Mouse (Mus musculus): Measurements from ENCODE around the gene Gm20388. TPM values are rescaled to one million over a fixed set of nuclear protein-coding genes. Genes with fewer than 3 reads are reported as not detected.

The Gm20388 gene
- total and polyA plus RNA-seq, 2 experiments from 2014 or later, result 51.3 TPM; not detected in 1

- WGBS, result 88% methylated on average over 3 of the region's 3 CpGs
- ATAC-seq, result no peak
- peak; percentile 52 for TF ChIP-seq CTCF (IDR thresholded peaks at IDR 0.05; ENCODE audit: low read depth)
Observed at GRCm38 (mm10) chr8:122124326-122124725, 2213.7 kb downstream of the Gm20388 start.

GRCm38 (mm10) chr8:122126659-122127058, 2216.0 kb downstream of the Gm20388 start:
- TF ChIP-seq CTCF (IDR thresholded peaks at IDR 0.05; ENCODE audit: low read depth), result no peak
- ATAC-seq, result no peak
- Histone ChIP-seq H3K27me3 (ENCODE audit: insufficient read depth, low read length) (no peaks in the 10 kb centered on the region), H3K4me1 (ENCODE audit: insufficient read depth) (no peaks in the 10 kb centered on the region), H3K36me3 (ENCODE audit: insufficient read depth) (no peaks in the 10 kb centered on the region), H3K9ac (no peak overlapping the region), H3K27ac (ENCODE audit: low read depth, low read length) (no peak overlapping the region), H3K4me3 (ENCODE audit: low read depth, low read length) (no peak overlapping the region), H3K4me2 (ENCODE audit: low read depth) (no peak overlapping the region), H3K9me3 (ENCODE audit: low read length) (peaks cover 3% of the 10 kb centered on the region; the same call in 1 of the 2 replicates)
- 72% methylated on average over 8 of the region's 8 CpGs for WGBS
- DNase-seq, result no peak

More at GRCm38 (mm10) chr8:122124326-122124725, 2213.7 kb downstream of the Gm20388 start:
- no peak for DNase-seq
- Histone ChIP-seq H3K27ac (ENCODE audit: low read depth, low read length) (no peak overlapping the region), H3K4me1 (ENCODE audit: insufficient read depth) (no peaks in the 10 kb centered on the region), H3K9ac (no peak overlapping the region), H3K4me2 (ENCODE audit: low read depth) (no peak overlapping the region), H3K27me3 (ENCODE audit: insufficient read depth, low read length) (no peaks in the 10 kb centered on the region), H3K9me3 (ENCODE audit: low read length) (peaks cover 3% of the 10 kb centered on the region; the same call in 1 of the 2 replicates), H3K4me3 (ENCODE audit: low read depth, low read length) (no peak overlapping the region), H3K36me3 (ENCODE audit: insufficient read depth) (no peaks in the 10 kb centered on the region)

- Histone ChIP-seq H3K9me3 (ENCODE audit: low read length) (no peaks in the 10 kb centered on the region), H3K27ac (ENCODE audit: low read depth, low read length) (no peak overlapping the region), H3K4me3 (ENCODE audit: low read depth, low read length) (no peak overlapping the region), H3K4me2 (ENCODE audit: low read depth) (no peak overlapping the region), H3K36me3 (ENCODE audit: insufficient read depth) (no peaks in the 10 kb centered on the region), H3K27me3 (ENCODE audit: insufficient read depth, low read length) (no peaks in the 10 kb centered on the region), H3K4me1 (ENCODE audit: insufficient read depth) (no peaks in the 10 kb centered on the region), H3K9ac (no peak overlapping the region)
- WGBS, result 75% methylated on average over 3 of the region's 3 CpGs
- ATAC-seq (no peak), DNase-seq (no peak)
- TF ChIP-seq CTCF (IDR thresholded peaks at IDR 0.05; ENCODE audit: low read depth), result no peak
Observed at GRCm38 (mm10) chr8:122134121-122134529, 2223.5 kb downstream of the Gm20388 start.

GRCm38 (mm10) chr8:122135494-122135893, 2224.9 kb downstream of the Gm20388 start:
- Histone ChIP-seq H3K9me3 (ENCODE audit: low read length) (no peaks in the 10 kb centered on the region), H3K4me1 (ENCODE audit: insufficient read depth) (no peaks in the 10 kb centered on the region), H3K4me3 (ENCODE audit: low read depth, low read length) (no peak overlapping the region), H3K27me3 (ENCODE audit: insufficient read depth, low read length) (no peaks in the 10 kb centered on the region), H3K4me2 (ENCODE audit: low read depth) (no peak overlapping the region), H3K27ac (ENCODE audit: low read depth, low read length) (no peak overlapping the region), H3K9ac (no peak overlapping the region), H3K36me3 (ENCODE audit: insufficient read depth) (no peaks in the 10 kb centered on the region)
- 80% methylated on average over 5 of the region's 5 CpGs for WGBS
- TF ChIP-seq CTCF (IDR thresholded peaks at IDR 0.05; ENCODE audit: low read depth), result no peak; the same call in 1 of the 2 replicates
- no peak for DNase-seq
- ATAC-seq, result no peak

- H3K27ac ChIP-seq (ENCODE audit: low read depth, low read length), result no peak overlapping the region
- DNase-seq (no peak), ATAC-seq (no peak)
- no peak overlapping the region for H3K9ac ChIP-seq
- H3K4me3 ChIP-seq (ENCODE audit: low read depth, low read length), result no peak overlapping the region
- TF ChIP-seq CTCF (IDR thresholded peaks at IDR 0.05; ENCODE audit: low read depth), result peak; percentile 63
- no peaks in the 10 kb centered on the region for H3K4me1 ChIP-seq (ENCODE audit: insufficient read depth)
- H3K4me2 ChIP-seq (ENCODE audit: low read depth), result no peak overlapping the region
- no peaks in the 10 kb centered on the region for H3K27me3 ChIP-seq (ENCODE audit: insufficient read depth, low read length)
- H3K36me3 ChIP-seq (ENCODE audit: insufficient read depth), result no peaks in the 10 kb centered on the region
- WGBS, result 58% methylated on average over 5 of the region's 5 CpGs
- no peaks in the 10 kb centered on the region for H3K9me3 ChIP-seq (ENCODE audit: low read length)
Observed at GRCm38 (mm10) chr8:122139784-122140183, 2229.1 kb downstream of the Gm20388 start.

DNA sequence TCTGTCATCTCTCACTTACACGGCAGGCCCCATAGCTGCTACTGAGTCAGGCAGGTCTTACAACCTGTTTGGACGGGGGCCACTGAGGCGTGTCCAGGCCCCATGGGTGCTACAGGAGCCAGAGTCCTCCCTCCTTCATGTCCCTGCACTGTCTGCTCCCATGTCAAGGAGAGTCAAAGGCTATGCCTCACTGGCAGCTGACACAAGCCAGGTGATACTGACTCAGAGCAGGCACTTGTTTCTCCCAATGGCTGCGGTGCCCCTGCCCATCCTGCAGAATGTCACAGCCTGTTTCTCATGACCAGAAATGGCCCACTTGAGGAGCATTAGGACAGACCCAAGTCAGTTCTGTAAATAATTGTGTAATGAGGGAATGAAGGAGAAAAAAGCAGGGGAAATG, 2229.8 kb downstream of the Gm20388 start:
- ATAC-seq, result no peak
- Histone ChIP-seq H3K9me3 (ENCODE audit: low read length) (no peaks in the 10 kb centered on the region), H3K36me3 (ENCODE audit: insufficient read depth) (no peaks in the 10 kb centered on the region), H3K27me3 (ENCODE audit: insufficient read depth, low read length) (no peaks in the 10 kb centered on the region), H3K4me2 (ENCODE audit: low read depth) (no peak overlapping the region), H3K9ac (no peak overlapping the region), H3K27ac (ENCODE audit: low read depth, low read length) (no peak overlapping the region), H3K4me1 (ENCODE audit: insufficient read depth) (no peaks in the 10 kb centered on the region), H3K4me3 (ENCODE audit: low read depth, low read length) (no peak overlapping the region)
- WGBS, result 92% methylated on average over 4 of the region's 4 CpGs
- DNase-seq, result no peak
- TF ChIP-seq CTCF (IDR thresholded peaks at IDR 0.05; ENCODE audit: low read depth), result no peak

- ATAC-seq (no peak), DNase-seq (no peak)
- Histone ChIP-seq H3K27ac (ENCODE audit: low read depth, low read length) (no peak overlapping the region), H3K4me1 (ENCODE audit: insufficient read depth) (no peaks in the 10 kb centered on the region), H3K9me3 (ENCODE audit: low read length) (no peaks in the 10 kb centered on the region), H3K4me2 (ENCODE audit: low read depth) (no peak overlapping the region), H3K36me3 (ENCODE audit: insufficient read depth) (no peaks in the 10 kb centered on the region), H3K27me3 (ENCODE audit: insufficient read depth, low read length) (no peaks in the 10 kb centered on the region), H3K9ac (no peak overlapping the region), H3K4me3 (ENCODE audit: low read depth, low read length) (no peak overlapping the region)
- WGBS, result 87% methylated on average over 4 of the region's 4 CpGs
- no peak for TF ChIP-seq CTCF (IDR thresholded peaks at IDR 0.05; ENCODE audit: low read depth)
Observed at GRCm38 (mm10) chr8:122142428-122142827, 2231.8 kb downstream of the Gm20388 start.

Measured in forebrain, postnatal 0 days (tissue).